Mouse (Mus musculus) embryonic fibroblast, embryonic 13.5 days (primary cell): Measurements from ENCODE around the gene Cmtm8. TPM values are rescaled to one million over a fixed set of nuclear protein-coding genes. Genes with fewer than 3 reads are reported as not detected.
A peak's percentile ranks its signal among the peaks of the same experiment; 100 is the strongest.

Source experiments
- H3K27ac ChIP-seq: 2 replicates; pipeline ENCODE4 v1.5.1; 2012; ENCODE audit warnings: low read length, control low read depth, inconsistent platforms; ENCODE audit not compliant: insufficient read depth
- H3K4me1 ChIP-seq: 2 replicates; pipeline ENCODE4 v1.6.1; 2011; ENCODE audit warnings: low read length; ENCODE audit not compliant: control insufficient read depth, insufficient read depth
- H3K4me3 ChIP-seq: 2 replicates; pipeline ENCODE4 v1.5.1; 2011; ENCODE audit warnings: mild to moderate bottlenecking, control low read depth, low read length; ENCODE audit not compliant: insufficient read depth
- CTCF ChIP-seq: IDR thresholded peaks from 2 replicates; pipeline ENCODE4 v1.5.1; 2011; ENCODE audit warnings: mild to moderate bottlenecking, control low read depth, low read length, moderate library complexity, borderline replicate concordance; ENCODE audit not compliant: insufficient read depth
- POLR2A ChIP-seq: IDR thresholded peaks from 2 replicates; pipeline ENCODE4 v1.6.1; 2011; ENCODE audit warnings: low read depth, mild to moderate bottlenecking, control low read depth, low read length, moderate library complexity
- polyA plus RNA-seq: library from polyadenylated mRNA; stranded (reverse); fragments of >200 nt; gene quantifications from 2 replicates; pipeline ENCODE4 v1.2.4, GENCODE M21; 2011; ENCODE audit warnings: low read depth; ENCODE audit not compliant: missing spikeins, insufficient read length

The Cmtm8 gene
- polyA plus RNA-seq, 1 experiment = 1.8 TPM

DNA sequence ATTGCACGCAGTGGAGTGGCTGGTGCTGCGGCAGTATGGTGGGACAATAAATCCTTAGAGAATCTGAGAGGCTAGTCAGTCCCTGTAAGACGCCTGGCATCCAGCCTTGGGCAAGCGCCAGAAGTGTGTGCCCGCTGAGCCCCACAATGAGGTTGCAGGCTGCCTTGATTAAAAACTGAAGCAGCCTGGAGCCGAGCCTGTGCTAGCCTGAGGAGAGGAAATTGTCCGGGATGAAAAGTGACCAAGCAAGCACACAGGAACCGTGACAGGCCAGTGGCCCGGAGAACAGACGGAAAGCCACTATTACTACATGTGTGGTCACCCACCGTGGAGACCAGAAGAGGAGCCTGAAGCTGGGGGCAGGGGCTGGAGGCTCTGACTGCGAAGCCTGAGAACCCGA, 76.9 kb downstream of the Cmtm8 start:
- Histone ChIP-seq H3K4me3 (no peak overlapping the region), H3K4me1 (no peaks in the 10 kb centered on the region; the same call in 1 of the 2 replicates), H3K27ac (peak overlapping the region; percentile 44; the same call in 1 of the 2 replicates)
- TF ChIP-seq POLR2A = no peak
- TF ChIP-seq CTCF = no peak

- TF ChIP-seq CTCF (0 out of 2 replicates have a peak, but pooled peaks have one; percentile 24), POLR2A (no peak)
- Histone ChIP-seq H3K27ac (no peak overlapping the region), H3K4me3 (no peak overlapping the region), H3K4me1 (no peaks in the 10 kb centered on the region; the same call in 1 of the 2 replicates)
Observed at GRCm38 (mm10) chr9:114763341-114763740, 80.6 kb downstream of the Cmtm8 start.

- no peak overlapping the region for H3K4me3 ChIP-seq
- H3K27ac ChIP-seq = no peak overlapping the region
- TF ChIP-seq CTCF = no peak
- TF ChIP-seq POLR2A = no peak
Observed at GRCm38 (mm10) chr9:114761848-114762247, 82.1 kb downstream of the Cmtm8 start.

DNA sequence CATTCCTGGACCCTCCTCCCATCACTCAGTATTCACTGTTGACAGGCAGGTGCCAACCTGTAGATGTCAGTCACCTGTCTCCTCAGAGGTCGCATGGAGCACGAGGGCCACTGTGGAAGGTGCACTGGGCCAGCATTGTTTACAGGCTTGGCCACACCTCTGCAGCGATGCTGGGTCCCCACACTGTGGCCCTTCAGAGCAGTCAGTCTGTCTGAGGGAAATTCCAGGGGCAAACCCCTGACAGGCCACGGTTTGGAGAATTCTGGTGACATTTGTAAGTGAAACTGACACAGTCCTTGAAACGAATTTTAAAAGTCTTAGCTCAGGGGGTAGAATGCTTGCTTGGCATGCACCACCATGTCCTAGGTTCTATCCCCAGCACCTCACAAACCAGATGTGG, 83.6 kb downstream of the Cmtm8 start:
- Histone ChIP-seq H3K4me3 (no peak overlapping the region), H3K27ac (no peak overlapping the region), H3K4me1 (no peaks in the 10 kb centered on the region)
- TF ChIP-seq POLR2A (no peak), CTCF (no peak)

More at GRCm38 (mm10) chr9:114761848-114762247, 82.1 kb downstream of the Cmtm8 start:
- H3K4me1 ChIP-seq = no peaks in the 10 kb centered on the region

DNA sequence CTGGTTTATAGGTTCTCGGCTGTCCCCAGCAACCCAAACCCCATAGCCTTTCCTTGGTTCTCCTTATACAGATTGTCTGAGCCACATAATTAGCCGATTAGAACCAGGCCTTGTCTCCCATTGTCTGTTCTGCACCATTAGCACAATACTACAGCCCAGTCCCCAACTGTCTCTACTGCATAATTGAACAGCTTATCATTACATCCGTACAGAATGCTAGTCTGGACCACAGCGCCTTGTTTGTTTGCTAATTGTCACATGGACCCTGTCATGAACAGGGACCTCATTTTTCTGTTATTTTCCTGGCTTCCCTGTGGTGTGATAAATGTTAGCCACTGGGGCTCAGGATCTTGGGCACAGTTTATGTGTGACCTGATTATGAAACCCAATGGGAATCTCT, 84.1 kb downstream of the Cmtm8 start:
- Histone ChIP-seq H3K27ac (no peak overlapping the region), H3K4me1 (no peaks in the 10 kb centered on the region), H3K4me3 (no peak overlapping the region)
- TF ChIP-seq CTCF (no peak), POLR2A (no peak)

DNA sequence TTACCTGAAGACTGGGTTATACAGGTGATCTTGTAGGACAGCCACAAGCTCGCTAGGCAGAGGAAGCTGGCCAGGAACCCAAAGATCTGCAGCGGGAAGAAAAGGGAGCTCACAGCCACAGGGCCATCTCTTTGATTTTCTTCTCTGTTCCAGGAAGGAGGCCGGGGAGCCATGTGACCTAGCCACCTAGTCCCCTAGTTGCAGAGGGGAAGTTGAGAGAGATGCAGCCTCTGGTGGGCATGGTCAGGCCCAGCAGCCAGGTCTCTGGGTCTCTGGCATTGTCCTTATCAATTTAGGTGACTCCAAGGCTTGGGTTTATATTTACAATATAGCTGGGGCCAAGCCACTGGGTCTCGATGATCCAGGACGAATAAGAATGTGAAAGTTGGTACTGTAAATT, 85.2 kb downstream of the Cmtm8 start:
- Histone ChIP-seq H3K27ac (no peak overlapping the region), H3K4me3 (no peak overlapping the region), H3K4me1 (no peaks in the 10 kb centered on the region)
- TF ChIP-seq POLR2A = no peak
- no peak for TF ChIP-seq CTCF

- no peak overlapping the region for H3K4me3 ChIP-seq
- TF ChIP-seq CTCF (no peak), POLR2A (no peak)
- no peaks in the 10 kb centered on the region for H3K4me1 ChIP-seq
- no peak overlapping the region for H3K27ac ChIP-seq
Observed at GRCm38 (mm10) chr9:114758272-114758671, 85.7 kb downstream of the Cmtm8 start.

DNA sequence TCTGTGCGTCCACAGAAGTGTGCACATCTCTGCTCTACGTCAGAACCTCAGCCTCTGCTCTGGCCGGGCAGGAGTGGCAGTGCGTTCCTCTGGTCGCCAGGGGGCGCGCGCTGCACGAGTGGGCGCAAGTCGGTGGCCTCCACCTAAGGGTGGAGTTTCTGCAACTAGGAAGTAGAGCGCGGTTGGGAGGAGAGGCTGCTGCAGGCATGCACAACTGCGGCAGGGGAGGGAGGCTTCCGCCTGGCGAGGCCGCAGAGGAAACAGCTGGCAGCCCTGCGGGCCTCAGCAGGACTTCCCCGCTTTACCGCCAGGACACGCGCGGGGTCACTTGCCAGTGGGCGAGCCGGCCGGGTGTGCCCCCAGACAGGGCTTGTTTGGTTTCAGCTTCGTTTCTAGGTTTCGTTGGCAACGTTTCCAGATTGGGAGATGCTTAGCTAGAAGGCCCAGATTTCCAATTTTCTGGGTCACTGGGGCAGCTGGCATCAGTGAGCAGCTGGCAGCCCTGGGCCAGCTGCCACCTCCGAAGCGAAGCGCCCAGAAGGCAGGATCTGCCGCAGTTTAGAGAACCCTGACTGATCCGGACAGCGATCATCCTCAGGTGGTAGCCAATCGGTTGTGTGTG, 91.0 kb downstream of the Cmtm8 start:
- no peaks in the 10 kb centered on the region for H3K4me1 ChIP-seq
- peak overlapping the region; percentile 39 for H3K4me3 ChIP-seq
- TF ChIP-seq CTCF = peak; percentile 96
- peak; percentile 84 for TF ChIP-seq POLR2A
- peak overlapping the region; percentile 51 for H3K27ac ChIP-seq

DNA sequence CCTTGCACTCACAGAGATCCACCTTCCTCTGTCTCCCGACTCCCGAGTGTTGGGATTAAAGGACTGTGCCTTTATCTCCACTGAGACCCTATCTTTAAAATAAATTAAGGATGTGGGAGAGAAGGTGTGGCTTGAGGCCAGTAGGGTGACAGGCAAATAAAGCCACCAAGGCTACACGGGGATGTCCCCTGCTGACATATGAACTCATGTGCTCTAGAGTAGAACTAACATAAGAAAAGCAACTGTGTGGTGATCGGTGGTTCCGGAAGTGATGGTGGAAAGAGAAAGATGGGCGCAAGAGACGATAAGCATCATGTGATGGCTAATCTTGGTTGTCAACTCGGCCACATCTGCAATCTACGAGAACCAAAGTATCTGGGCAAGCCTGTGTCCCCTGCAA, 91.6 kb downstream of the Cmtm8 start:
- TF ChIP-seq CTCF = no peak
- no peak for TF ChIP-seq POLR2A
- Histone ChIP-seq H3K4me3 (no peak overlapping the region), H3K27ac (no peak overlapping the region), H3K4me1 (no peaks in the 10 kb centered on the region)

DNA sequence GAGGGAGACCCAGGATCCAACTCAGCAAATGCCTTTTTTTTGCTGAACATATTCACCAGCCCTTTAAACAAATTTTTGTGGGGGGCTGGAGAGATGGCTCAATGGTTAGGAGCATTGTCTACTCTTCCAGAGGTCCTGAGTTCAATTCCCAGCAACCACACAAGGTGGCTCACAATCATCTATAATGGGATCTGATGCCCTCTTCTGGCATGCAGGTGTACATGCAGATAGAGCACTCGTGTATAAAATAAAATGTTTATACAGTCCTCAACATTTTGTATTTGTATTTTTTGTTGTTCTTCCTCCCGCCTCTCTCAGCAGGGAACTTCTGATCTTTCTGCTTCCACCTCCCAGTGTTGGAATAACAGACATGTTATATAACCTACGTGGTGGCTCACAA, 92.4 kb downstream of the Cmtm8 start:
- H3K4me1 ChIP-seq = no peaks in the 10 kb centered on the region
- TF ChIP-seq POLR2A (no peak), CTCF (no peak)
- no peak overlapping the region for H3K27ac ChIP-seq
- no peak overlapping the region for H3K4me3 ChIP-seq

- TF ChIP-seq CTCF = no peak
- no peaks in the 10 kb centered on the region for H3K4me1 ChIP-seq
- H3K4me3 ChIP-seq = no peak overlapping the region
- H3K27ac ChIP-seq = no peak overlapping the region
Observed at GRCm38 (mm10) chr9:114747466-114747865, 96.5 kb downstream of the Cmtm8 start.
